Mouse (Mus musculus) heart, postnatal 0 days (tissue): Measurements from ENCODE around the gene Cyb561a3.

Experiments
- CTCF ChIP-seq: IDR thresholded peaks from 2 replicates; pipeline ENCODE4 v1.5.1; 2016; ENCODE audit warnings: antibody characterized with exemption, control low read depth, low read depth
- EP300 ChIP-seq: IDR thresholded peaks from 2 replicates; pipeline ENCODE4 v1.6.1; 2016; ENCODE audit warnings: antibody characterized with exemption, low read depth

- TF ChIP-seq CTCF: no peak
- no peak for TF ChIP-seq EP300
Observed at GRCm38 (mm10) chr19:10603660-10604523, 26.9 kb downstream of the Cyb561a3 start.
